Mouse (Mus musculus): ENCODE measurements around the gene Msgn1. TPM values are rescaled to one million over a fixed set of nuclear protein-coding genes. Genes with fewer than 3 reads are reported as not detected.
A peak's percentile ranks its signal among the peaks of the same experiment; 100 is the strongest.

The Msgn1 gene
- polyA plus RNA-seq, 1 experiment from 2014 or later = not detected

- H3K4me3 ChIP-seq (replicated peaks) = no peak overlapping the region
- ATAC-seq (replicated peaks; ENCODE audit: low FRiP score) = no peak
- H3K4me1 ChIP-seq = no peaks in the 10 kb centered on the region
- no peak overlapping the region for H3K9ac ChIP-seq
- no peaks in the 10 kb centered on the region; the same call in 1 of the 2 replicates for H3K27me3 ChIP-seq
- no peak overlapping the region for H3K4me2 ChIP-seq
- no peaks in the 10 kb centered on the region for H3K9me3 ChIP-seq (replicated peaks)
- H3K36me3 ChIP-seq = no peaks in the 10 kb centered on the region
- no peak overlapping the region for H3K27ac ChIP-seq
- 83% methylated on average over 3 of the region's 3 CpGs for WGBS
Measured at GRCm38 (mm10) chr12:11216454-11216853, 7.7 kb upstream of the Msgn1 start.

- no peak for ATAC-seq (replicated peaks; ENCODE audit: low FRiP score)
- WGBS = 85% methylated on average over 2 of the region's 2 CpGs
- H3K36me3 ChIP-seq = no peaks in the 10 kb centered on the region
- no peak overlapping the region for H3K4me2 ChIP-seq
- no peaks in the 10 kb centered on the region; the same call in 1 of the 2 replicates for H3K27me3 ChIP-seq
- no peak overlapping the region for H3K27ac ChIP-seq
- no peaks in the 10 kb centered on the region for H3K9me3 ChIP-seq (replicated peaks)
- H3K4me3 ChIP-seq (replicated peaks) = no peak overlapping the region
- no peaks in the 10 kb centered on the region for H3K4me1 ChIP-seq
- H3K9ac ChIP-seq = no peak overlapping the region
Measured at GRCm38 (mm10) chr12:11215555-11215954, 6.8 kb upstream of the Msgn1 start.

GRCm38 (mm10) chr12:11214776-11215175 lies 6.0 kb upstream of the Msgn1 start:
- H3K36me3 ChIP-seq = no peaks in the 10 kb centered on the region
- H3K4me1 ChIP-seq = no peaks in the 10 kb centered on the region
- ATAC-seq (replicated peaks; ENCODE audit: low FRiP score) = no peak
- no peak overlapping the region for H3K9ac ChIP-seq
- H3K4me2 ChIP-seq = no peak overlapping the region
- H3K4me3 ChIP-seq (replicated peaks) = no peak overlapping the region
- no peaks in the 10 kb centered on the region for H3K9me3 ChIP-seq (replicated peaks)
- peaks cover 2% of the 10 kb centered on the region; the same call in 1 of the 2 replicates for H3K27me3 ChIP-seq
- H3K27ac ChIP-seq = no peak overlapping the region

- Histone ChIP-seq H3K36me3 (no peaks in the 10 kb centered on the region), H3K9ac (no peak overlapping the region), H3K9me3 (replicated peaks) (no peaks in the 10 kb centered on the region), H3K27ac (no peak overlapping the region), H3K27me3 (peaks cover 14% of the 10 kb centered on the region), H3K4me2 (no peak overlapping the region), H3K4me1 (peaks cover 3% of the 10 kb centered on the region; the same call in 1 of the 2 replicates), H3K4me3 (replicated peaks) (no peak overlapping the region)
- no peak for ATAC-seq (replicated peaks; ENCODE audit: low FRiP score)
- 58% methylated on average over 1 of the region's 1 CpGs for WGBS
Measured at GRCm38 (mm10) chr12:11212881-11213280, 4.1 kb upstream of the Msgn1 start.

- no peak overlapping the region for H3K27ac ChIP-seq
- WGBS = 57% methylated on average over 3 of the region's 3 CpGs
Measured at GRCm38 (mm10) chr12:11210361-11210760, 1.6 kb upstream of the Msgn1 start.

GRCm38 (mm10) chr12:11209636-11210035 lies 864 bp upstream of the Msgn1 start:
- H3K9me3 ChIP-seq (replicated peaks) = no peaks in the 10 kb centered on the region
- no peak overlapping the region for H3K27ac ChIP-seq
- ATAC-seq (replicated peaks; ENCODE audit: low FRiP score) = no peak
- H3K9ac ChIP-seq = no peak overlapping the region
- no peak overlapping the region for H3K4me2 ChIP-seq
- peaks cover 14% of the 10 kb centered on the region for H3K27me3 ChIP-seq
- H3K4me1 ChIP-seq = peaks cover 4% of the 10 kb centered on the region; the same call in 1 of the 2 replicates
- no peak overlapping the region for H3K4me3 ChIP-seq (replicated peaks)
- 37% methylated on average over 5 of the region's 5 CpGs for WGBS
- H3K36me3 ChIP-seq = no peaks in the 10 kb centered on the region

More at GRCm38 (mm10) chr12:11210361-11210760, 1.6 kb upstream of the Msgn1 start:
- H3K9me3 ChIP-seq (replicated peaks) = no peaks in the 10 kb centered on the region
- no peak overlapping the region for H3K9ac ChIP-seq
- peaks cover 3% of the 10 kb centered on the region; the same call in 1 of the 2 replicates for H3K4me1 ChIP-seq
- peaks cover 14% of the 10 kb centered on the region for H3K27me3 ChIP-seq
- no peaks in the 10 kb centered on the region for H3K36me3 ChIP-seq
- ATAC-seq (replicated peaks; ENCODE audit: low FRiP score) = no peak
- no peak overlapping the region for H3K4me3 ChIP-seq (replicated peaks)
- H3K4me2 ChIP-seq = no peak overlapping the region

GRCm38 (mm10) chr12:11206321-11206720 lies 2.5 kb downstream of the Msgn1 start:
- Histone ChIP-seq H3K9me3 (replicated peaks) (no peaks in the 10 kb centered on the region), H3K36me3 (no peaks in the 10 kb centered on the region), H3K4me2 (no peak overlapping the region), H3K9ac (no peak overlapping the region), H3K27ac (no peak overlapping the region), H3K27me3 (peaks cover 14% of the 10 kb centered on the region), H3K4me3 (replicated peaks) (no peak overlapping the region), H3K4me1 (peaks cover 11% of the 10 kb centered on the region; the same call in 1 of the 2 replicates)
- no peak for ATAC-seq (replicated peaks; ENCODE audit: low FRiP score)
- WGBS = 61% methylated on average over 4 of the region's 4 CpGs

- Histone ChIP-seq H3K4me1 (peaks cover 11% of the 10 kb centered on the region; the same call in 1 of the 2 replicates), H3K9me3 (replicated peaks) (no peaks in the 10 kb centered on the region), H3K36me3 (no peaks in the 10 kb centered on the region), H3K9ac (no peak overlapping the region), H3K27me3 (peaks cover 5% of the 10 kb centered on the region), H3K27ac (peak overlapping the region; percentile 64), H3K4me3 (replicated peaks) (no peak overlapping the region), H3K4me2 (peak overlapping the region; percentile 21; the same call in 1 of the 2 replicates)
- WGBS = 64% methylated on average over 18 of the region's 18 CpGs
- no peak for ATAC-seq (replicated peaks; ENCODE audit: low FRiP score)
Measured at GRCm38 (mm10) chr12:11203694-11204665, 4.8 kb downstream of the Msgn1 start.

- Histone ChIP-seq H3K9ac (no peak overlapping the region), H3K4me1 (peaks cover 7% of the 10 kb centered on the region; the same call in 1 of the 2 replicates), H3K27me3 (no peaks in the 10 kb centered on the region), H3K27ac (no peak overlapping the region), H3K4me2 (no peak overlapping the region), H3K36me3 (no peaks in the 10 kb centered on the region), H3K4me3 (replicated peaks) (no peak overlapping the region), H3K9me3 (replicated peaks) (no peaks in the 10 kb centered on the region)
- ATAC-seq (replicated peaks; ENCODE audit: low FRiP score) = no peak
- WGBS = 87% methylated on average over 8 of the region's 8 CpGs
Measured at GRCm38 (mm10) chr12:11202476-11202875, 6.3 kb downstream of the Msgn1 start.

GRCm38 (mm10) chr12:11200711-11201110 lies 8.1 kb downstream of the Msgn1 start:
- WGBS = 88% methylated on average over 12 of the region's 12 CpGs
- H3K9ac ChIP-seq = no peak overlapping the region
- H3K36me3 ChIP-seq = no peaks in the 10 kb centered on the region
- H3K4me2 ChIP-seq = no peak overlapping the region
- no peak overlapping the region for H3K27ac ChIP-seq
- H3K9me3 ChIP-seq (replicated peaks) = no peaks in the 10 kb centered on the region
- peaks cover 16% of the 10 kb centered on the region; the same call in 1 of the 2 replicates for H3K4me1 ChIP-seq
- ATAC-seq (replicated peaks; ENCODE audit: low FRiP score) = no peak
- H3K27me3 ChIP-seq = no peaks in the 10 kb centered on the region
- H3K4me3 ChIP-seq (replicated peaks) = no peak overlapping the region

GRCm38 (mm10) chr12:11198551-11198950 lies 10.2 kb downstream of the Msgn1 start:
- H3K9ac ChIP-seq = no peak overlapping the region
- H3K27ac ChIP-seq = no peak overlapping the region
- no peak for ATAC-seq (replicated peaks; ENCODE audit: low FRiP score)
- H3K27me3 ChIP-seq = no peaks in the 10 kb centered on the region
- WGBS = 48% methylated on average over 2 of the region's 2 CpGs
- peaks cover 9% of the 10 kb centered on the region; the same call in 1 of the 2 replicates for H3K4me1 ChIP-seq
- no peak overlapping the region for H3K4me3 ChIP-seq (replicated peaks)
- H3K9me3 ChIP-seq (replicated peaks) = no peaks in the 10 kb centered on the region
- H3K4me2 ChIP-seq = no peak overlapping the region
- H3K36me3 ChIP-seq = no peaks in the 10 kb centered on the region

- no peak for ATAC-seq (replicated peaks; ENCODE audit: low FRiP score)
- Histone ChIP-seq H3K4me3 (replicated peaks) (no peak overlapping the region), H3K4me2 (no peak overlapping the region), H3K36me3 (no peaks in the 10 kb centered on the region), H3K27me3 (no peaks in the 10 kb centered on the region), H3K4me1 (peaks cover 9% of the 10 kb centered on the region; the same call in 1 of the 2 replicates), H3K9me3 (replicated peaks) (no peaks in the 10 kb centered on the region), H3K9ac (no peak overlapping the region), H3K27ac (no peak overlapping the region)
- WGBS = 51% methylated on average over 4 of the region's 4 CpGs
Measured at GRCm38 (mm10) chr12:11198026-11198425, 10.7 kb downstream of the Msgn1 start.
